Mouse (Mus musculus) CH12.LX (cell line): ENCODE measurements at regions not wholly inside any gene's neighbourhood (a gene's known extent, or its start where the extent isn't known, plus 50 kb on each side); places are given as distances from the start of the nearest gene placed in this dataset.

Source experiments
- DNase-seq: peaks from one replicate; pipeline ENCODE4 v3.0.0-alpha.2; 2013; ENCODE audit errors: extremely low read depth
- H3K27ac ChIP-seq: 2 replicates; pipeline ENCODE4 v1.5.1; 2012; ENCODE audit warnings: low read depth, mild to moderate bottlenecking, control low read depth, moderate library complexity; ENCODE audit not compliant: insufficient read depth
- H3K27me3 ChIP-seq: replicated peaks from 2 replicates; pipeline ENCODE3; 2012; ENCODE audit warnings: inconsistent platforms
- H3K36me3 ChIP-seq, 2 experiments: replicated peaks in 1 of 2; 2 replicates each; pipeline versions ENCODE3 to v1.6.1; 2012; ENCODE audit warnings: inconsistent platforms in 1 of 2, low read length in 1 of 2, mild to moderate bottlenecking in 1 of 2, mixed read lengths in 1 of 2, moderate library complexity in 1 of 2; ENCODE audit not compliant: control insufficient read depth in 1 of 2, insufficient read depth in 1 of 2
- H3K4me1 ChIP-seq, 2 experiments: 2 replicates each; pipeline ENCODE4 v1.6.1; 2012; ENCODE audit warnings: inconsistent platforms in 1 of 2, moderate library complexity in 1 of 2; ENCODE audit not compliant: insufficient read depth in 2 of 2, control insufficient read depth in 1 of 2
- H3K4me2 ChIP-seq: 2 replicates; pipeline ENCODE4 v1.6.1; 2012; ENCODE audit warnings: low read depth, mild to moderate bottlenecking, control low read depth; ENCODE audit not compliant: poor library complexity, insufficient read depth, severe bottlenecking
- H3K4me3 ChIP-seq, 3 experiments: fragments of 150-350 bp in 1 of 3; sonication (generic) in 1 of 3; replicated peaks in 1 of 3; 2 replicates each; pipeline versions ENCODE3 to v1.5.1; 2011 to 2012; ENCODE audit warnings: low read depth in 2 of 3, low read length in 2 of 3, mild to moderate bottlenecking in 2 of 3, moderate library complexity in 2 of 3, control low read depth in 1 of 3, improper control_type of control experiment in 1 of 3, inconsistent platforms in 1 of 3, mixed read lengths in 1 of 3; ENCODE audit not compliant: poor library complexity in 1 of 3
- H3K79me2 ChIP-seq: replicated peaks from 2 replicates; pipeline ENCODE4 v1.6.1; 2012; ENCODE audit warnings: mild to moderate bottlenecking, moderate library complexity; ENCODE audit not compliant: control insufficient read depth, poor library complexity, insufficient read depth, severe bottlenecking; ENCODE audit errors: extremely low read depth
- H3K9ac ChIP-seq: 2 replicates; pipeline ENCODE4 v1.6.1; 2012; ENCODE audit warnings: low read depth, mild to moderate bottlenecking, control low read depth, moderate library complexity; ENCODE audit not compliant: insufficient read depth
- H3K9me3 ChIP-seq: replicated peaks from 2 replicates; pipeline ENCODE3; 2012; ENCODE audit warnings: low read length, inconsistent platforms, mixed read lengths
- BHLHE40 ChIP-seq: IDR thresholded peaks from 2 replicates; pipeline ENCODE4 v1.6.1; 2011; ENCODE audit warnings: mild to moderate bottlenecking, low read depth, low read length, improper control_type of control experiment
- E2F4 ChIP-seq: IDR thresholded peaks from 2 replicates; pipeline ENCODE4 v1.6.1; 2011; ENCODE audit warnings: low read depth, low read length, improper control_type of control experiment; ENCODE audit not compliant: insufficient replicate concordance
- GABPA ChIP-seq: IDR thresholded peaks from 2 replicates; pipeline ENCODE4 v1.6.1; 2012; ENCODE audit warnings: low read depth, low read length, improper control_type of control experiment, inconsistent platforms; ENCODE audit not compliant: insufficient replicate concordance
- JUND ChIP-seq: conservative IDR thresholded peaks from 2 replicates; pipeline ENCODE4 v1.6.1; 2011; ENCODE audit warnings: low read depth, low read length, improper control_type of control experiment
- KAT2A ChIP-seq: IDR thresholded peaks from 2 replicates; pipeline ENCODE4 v1.6.1; 2012; ENCODE audit warnings: low read length, improper control_type of control experiment, inconsistent platforms; ENCODE audit not compliant: insufficient replicate concordance
- MAX ChIP-seq: IDR thresholded peaks from 2 replicates; pipeline ENCODE4 v1.6.1; 2011; ENCODE audit warnings: low read length, improper control_type of control experiment
- MEF2A ChIP-seq: IDR thresholded peaks from 2 replicates; pipeline ENCODE4 v1.6.1; 2014; ENCODE audit warnings: low read depth, mild to moderate bottlenecking, inconsistent platforms, low read length, improper control_type of control experiment, borderline replicate concordance
- MXI1 ChIP-seq: IDR thresholded peaks from 2 replicates; pipeline ENCODE4 v1.6.1; 2011; ENCODE audit warnings: mild to moderate bottlenecking, low read depth, low read length, improper control_type of control experiment
- NELFE ChIP-seq: IDR thresholded peaks from 2 replicates; pipeline ENCODE4 v1.6.1; 2011; ENCODE audit warnings: low read depth, low read length, improper control_type of control experiment
- NRF1 ChIP-seq: IDR thresholded peaks from 2 replicates; pipeline ENCODE4 v1.6.1; 2014; ENCODE audit warnings: low read depth, mild to moderate bottlenecking, inconsistent platforms, low read length, improper control_type of control experiment, moderate library complexity
- POLR2A ChIP-seq: IDR thresholded peaks from 2 replicates; pipeline ENCODE4 v1.6.1; 2011; ENCODE audit warnings: low read depth, mild to moderate bottlenecking, improper control_type of control experiment, low read length
- POLR2AphosphoS2 ChIP-seq: IDR thresholded peaks from 2 replicates; pipeline ENCODE4 v1.6.1; 2011; ENCODE audit warnings: low read depth, low read length, improper control_type of control experiment
- RAD21 ChIP-seq: IDR thresholded peaks from 2 replicates; pipeline ENCODE4 v1.6.1; 2011; ENCODE audit warnings: low read depth, mild to moderate bottlenecking, low read length, improper control_type of control experiment, moderate library complexity
- RCOR1 ChIP-seq: conservative IDR thresholded peaks from 2 replicates; pipeline ENCODE4 v1.6.1; 2012; ENCODE audit warnings: low read depth, mild to moderate bottlenecking, inconsistent platforms, low read length, improper control_type of control experiment
- SIN3A ChIP-seq: IDR thresholded peaks from 2 replicates; pipeline ENCODE4 v1.6.1; 2012; ENCODE audit warnings: low read length, improper control_type of control experiment, inconsistent platforms
- TBP ChIP-seq: conservative IDR thresholded peaks from 2 replicates; pipeline ENCODE4 v1.6.1; 2011; ENCODE audit warnings: low read depth, low read length, improper control_type of control experiment
- UBTF ChIP-seq: IDR thresholded peaks from 2 replicates; pipeline ENCODE4 v1.6.1; 2012; ENCODE audit warnings: low read depth, mild to moderate bottlenecking, inconsistent platforms, low read length, improper control_type of control experiment, moderate library complexity
- ZKSCAN1 ChIP-seq: IDR thresholded peaks from 2 replicates; pipeline ENCODE4 v1.6.1; 2012; ENCODE audit warnings: low read depth, inconsistent platforms, low read length, improper control_type of control experiment, borderline replicate concordance
- dilution Hi-C: fragments of 300-500 bp; cut with MboI; formaldehyde crosslinking; loops from 2 replicates; pipeline ENCODE4 v1.14.3; 2020; ENCODE audit warnings: low sequenced_read_pairs; ENCODE audit not compliant: extremely low pct_unique_long_range_greater_than_20kb, extremely low pct_ligation_motif_present
- in situ Hi-C: fragments of 300-500 bp; cut with MboI; formaldehyde crosslinking; loops from 3 replicates; pipeline ENCODE4 v1.14.3; 2019; ENCODE audit warnings: low sequenced_read_pairs, low pct_ligation_motif_present, low pct_unique_long_range_greater_than_20kb, mixed read lengths

DNA sequence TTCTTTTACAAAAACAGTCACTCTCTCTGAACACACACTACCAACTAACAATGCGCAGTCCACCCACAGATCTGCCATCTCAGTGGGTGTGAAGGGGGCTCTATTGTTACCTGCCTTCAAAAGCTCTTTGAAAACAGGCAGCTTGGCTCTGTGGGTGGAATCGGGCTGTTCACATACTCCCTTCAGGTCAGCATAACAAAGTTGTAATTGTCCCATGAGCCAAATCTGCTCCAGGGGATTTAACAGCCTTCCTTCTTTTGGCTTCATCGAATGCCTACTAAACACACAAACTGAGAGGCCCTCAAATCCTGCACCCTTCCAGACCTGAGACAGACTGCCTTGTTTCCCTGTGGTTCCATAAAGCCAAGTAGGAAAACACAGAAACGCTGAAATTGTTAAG, 56.2 kb upstream of the Sv2c start:
- Histone ChIP-seq H3K36me3 (no peaks in the 10 kb centered on the region), H3K4me3 (no peak overlapping the region), H3K79me2 (no peaks in the 10 kb centered on the region), H3K4me1 (no peaks in the 10 kb centered on the region), H3K4me2 (no peak overlapping the region), H3K9me3 (no peaks in the 10 kb centered on the region), H3K9ac (no peak overlapping the region), H3K27me3 (no peaks in the 10 kb centered on the region)
- dilution Hi-C loops = no loop called here
- DNase-seq = no peak
- TF ChIP-seq MAX = no peak
- TF ChIP-seq MXI1 = no peak
- TF ChIP-seq KAT2A = no peak
- no peak for TF ChIP-seq POLR2AphosphoS2
- TF ChIP-seq POLR2A = no peak
- TF ChIP-seq UBTF = no peak
- TF ChIP-seq SIN3A = no peak
- no peak for TF ChIP-seq RCOR1
- no peak for TF ChIP-seq GABPA
- TF ChIP-seq BHLHE40 = no peak
- no peak for TF ChIP-seq RAD21
- no peak for TF ChIP-seq NELFE
- TF ChIP-seq NRF1 = no peak
- no peak for TF ChIP-seq TBP
- no peak for TF ChIP-seq JUND
- no peak for TF ChIP-seq MEF2A
- TF ChIP-seq E2F4 = no peak
- no peak for TF ChIP-seq ZKSCAN1
- TF ChIP-seq, all 38 proteins: peak for 0
- in situ Hi-C loops = no loop called here
- H3K27ac ChIP-seq = no peak overlapping the region
